Mouse (Mus musculus) left cerebral cortex, adult 18-20 months (tissue): ENCODE data around the gene Rpl3l. TPM values are rescaled to one million over a fixed set of nuclear protein-coding genes. Genes with fewer than 3 reads are reported as not detected.

Experiments
- total RNA-seq, 2 experiments: library from RNA; stranded (reverse); gene quantifications; 2 replicates each; pipeline ENCODE4 v1.2.3; 2021

Rpl3l gene
- total RNA-seq, 2 experiments from 2014 or later: 0.40 to 0.65 TPM

Other genes starting within 250 kb of the Rpl3l start
- 10 to 100 TPM; 34.9 to 35.3 TPM for gene Mlst8, start 248.7 kb upstream of the Rpl3l start, total RNA-seq
- 100 to 1,000 TPM; 123 to 129 TPM for gene Caskin1, start 239.2 kb upstream of the Rpl3l start, total RNA-seq
- gene Traf7, start 199.9 kb upstream of the Rpl3l start, total RNA-seq: 10 to 100 TPM; 64.2 to 83.9 TPM
- 10 to 100 TPM; 45.8 to 50.0 TPM for gene Rab26, start 193.6 kb upstream of the Rpl3l start, total RNA-seq
- 10 to 100 TPM; 67.5 to 71.2 TPM for gene Pkd1, start 178.0 kb upstream of the Rpl3l start, total RNA-seq
- gene Tsc2, start 95.2 kb upstream of the Rpl3l start, total RNA-seq: 100 to 1,000 TPM; 136 to 153 TPM
- gene Nthl1, start 95.1 kb upstream of the Rpl3l start, total RNA-seq: 1 to 10 TPM; 4.1 to 7.4 TPM
- 10 to 100 TPM; 47.3 to 52.7 TPM for gene Slc9a3r2, start 77.5 kb upstream of the Rpl3l start, total RNA-seq
- 1 to 10 TPM; 2.1 TPM for gene Npw, start 69.4 kb upstream of the Rpl3l start, total RNA-seq
- gene Zfp598, start 58.1 kb upstream of the Rpl3l start, total RNA-seq: 10 to 100 TPM; 41.4 to 45.5 TPM
- gene Syngr3, start 37.9 kb upstream of the Rpl3l start, total RNA-seq: 100 to 1,000 TPM; 191 to 195 TPM
- 10 to 100 TPM; 20.6 to 23.9 TPM for gene Gfer, start 31.7 kb upstream of the Rpl3l start, total RNA-seq
- 1 to 10 TPM; 1.9 to 2.1 TPM for gene Noxo1, start 31.6 kb upstream of the Rpl3l start, total RNA-seq
- gene Tbl3, start 20.2 kb upstream of the Rpl3l start, total RNA-seq: 10 to 100 TPM; 28.5 to 30.5 TPM
- gene Rnf151, start 9.8 kb upstream of the Rpl3l start, total RNA-seq: under 1 TPM in 1 of 2 experiments, not detected in 1; 0.56 TPM
- 100 to 1,000 TPM; 268 to 301 TPM for gene Rps2, start 9.7 kb upstream of the Rpl3l start, total RNA-seq
- gene Ndufb10, start 3.3 kb upstream of the Rpl3l start, total RNA-seq: 100 to 1,000 TPM; 220 to 246 TPM
- 10 to 100 TPM; 34.9 to 37.2 TPM for gene Msrb1, start 8.8 kb downstream of the Rpl3l start, total RNA-seq
- gene Hs3st6, start 25.2 kb downstream of the Rpl3l start, total RNA-seq: 1 to 10 TPM in 1 of 2 experiments, under 1 TPM in 1; 0.30 to 1.0 TPM
- gene Meiob, start 76.5 kb downstream of the Rpl3l start, total RNA-seq: not detected
- gene Hagh, start 112.3 kb downstream of the Rpl3l start, total RNA-seq: 100 to 1,000 TPM; 136 to 146 TPM
- gene Fahd1, start 122.5 kb downstream of the Rpl3l start, total RNA-seq: 10 to 100 TPM; 17.6 to 21.5 TPM
- not detected for gene Igfals, start 138.2 kb downstream of the Rpl3l start, total RNA-seq
- gene Nubp2, start 158.5 kb downstream of the Rpl3l start, total RNA-seq: 10 to 100 TPM; 30.4 to 31.0 TPM
- 10 to 100 TPM; 60.3 to 60.7 TPM for gene Spsb3, start 158.8 kb downstream of the Rpl3l start, total RNA-seq
- gene Eme2, start 167.3 kb downstream of the Rpl3l start, total RNA-seq: 10 to 100 TPM; 47.5 to 51.1 TPM
- 10 to 100 TPM; 69.0 to 72.9 TPM for gene Mrps34, start 167.3 kb downstream of the Rpl3l start, total RNA-seq
- 10 to 100 TPM; 51.8 to 54.1 TPM for gene Nme3, start 168.7 kb downstream of the Rpl3l start, total RNA-seq
- 100 to 1,000 TPM; 383 to 387 TPM for gene Mapk8ip3, start 209.2 kb downstream of the Rpl3l start, total RNA-seq
- 1 to 10 TPM; 4.9 to 5.2 TPM for gene Jpt2, start 232.9 kb downstream of the Rpl3l start, total RNA-seq